In the genomic region with DNA sequence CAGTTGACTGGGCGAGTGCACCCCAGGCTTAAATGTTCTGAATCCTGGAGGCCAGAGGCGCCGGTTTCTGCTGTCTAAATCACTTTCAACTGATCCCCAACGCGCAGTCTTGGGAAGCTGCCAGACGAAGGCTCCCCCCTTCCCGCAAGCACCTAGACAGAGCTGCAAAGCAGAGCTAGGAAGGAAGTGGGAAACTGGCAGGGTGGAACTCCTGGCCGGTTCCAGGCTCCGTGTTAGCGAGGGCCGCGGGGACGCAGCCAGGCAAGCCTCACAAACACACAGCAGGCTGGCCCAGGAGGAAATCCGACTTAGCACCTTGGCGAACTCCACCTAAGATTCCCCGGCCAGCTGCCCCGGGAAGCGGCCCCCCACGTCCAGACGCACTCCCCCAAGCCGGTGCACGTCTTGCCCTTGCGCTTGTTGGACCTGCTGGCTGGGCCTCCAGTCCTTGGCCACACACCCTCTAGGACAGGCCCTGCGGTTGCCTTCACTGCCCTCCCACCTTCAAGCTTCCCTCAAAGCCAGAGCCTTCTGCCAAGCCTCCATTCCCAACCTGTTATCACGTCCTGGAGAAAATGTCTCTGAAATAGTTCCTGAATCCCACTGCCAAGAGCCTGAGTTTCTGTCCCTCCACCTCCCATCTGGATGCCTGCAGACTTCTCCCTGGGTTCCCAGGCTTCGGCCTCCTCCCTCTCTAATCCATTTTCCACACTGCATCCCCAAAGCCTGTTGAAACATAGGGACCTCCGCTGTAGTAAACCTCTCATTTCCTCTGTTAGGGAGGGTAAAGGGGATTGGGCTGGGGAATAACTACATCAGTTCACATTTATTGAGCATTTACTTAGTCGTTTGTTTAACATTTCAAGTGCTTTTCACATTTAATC, we compare ENCODE assay signal across 7 mouse cellular contexts.
A peak's percentile ranks its signal among the peaks of the same experiment; 100 is the strongest.
DNase-seq lines count a peak whose midpoint lies in the region; ATAC-seq and TF ChIP-seq lines count a peak whose summit lies in the region.

No protein-coding gene starts in this region.

- WGBS in forebrain, embryonic 15.5 days = 13% methylated on average over 28 of the region's 28 CpGs
- WGBS in midbrain, embryonic 10.5 days = 8% methylated on average over 28 of the region's 28 CpGs
- WGBS in stomach, postnatal 0 days = 25% methylated on average over 28 of the region's 28 CpGs

- TF ChIP-seq EP300 in stomach, postnatal 0 days (optimal IDR thresholded peaks at IDR 0.05) = no peak

- peak overlapping the region; percentile 32 for H3K4me3 ChIP-seq in forebrain, embryonic 15.5 days
- peak overlapping the region; percentile 49 for H3K4me3 ChIP-seq in midbrain, embryonic 10.5 days
- H3K4me3 ChIP-seq in stomach, postnatal 0 days (ENCODE audit: low read depth, low read length) = peak overlapping the region; percentile 18; the same call in 1 of the 2 replicates

- H3K27ac ChIP-seq in forebrain, embryonic 15.5 days (replicated peaks) = no peak overlapping the region
- peak overlapping the region; percentile 77 for H3K27ac ChIP-seq in midbrain, embryonic 10.5 days (replicated peaks)
- peak overlapping the region; percentile 50 for H3K27ac ChIP-seq in stomach, postnatal 0 days (replicated peaks)

- no peaks in the 10 kb centered on the region for H3K9me3 ChIP-seq in forebrain, embryonic 15.5 days
- H3K9me3 ChIP-seq in midbrain, embryonic 10.5 days (replicated peaks) = no peaks in the 10 kb centered on the region
- no peaks in the 10 kb centered on the region for H3K9me3 ChIP-seq in stomach, postnatal 0 days (ENCODE audit: control insufficient read depth, low read length)

- peak overlapping the region; percentile 58 for H3K4me2 ChIP-seq in forebrain, embryonic 15.5 days (replicated peaks)
- H3K4me2 ChIP-seq in stomach, postnatal 0 days (replicated peaks; ENCODE audit: low read depth) = peak overlapping the region; percentile 58

- peak; percentile 67 for ATAC-seq in cerebellum, adult (ENCODE audit: insufficient number of reproducible peaks, low FRiP score, low TSS enrichment)
- ATAC-seq in forebrain, embryonic 15.5 days (replicated peaks) = peak; percentile 80
- ATAC-seq in stomach, postnatal 0 days (ENCODE audit: low FRiP score, low TSS enrichment) = peak; percentile 65

- peaks cover 9% of the 10 kb centered on the region; the same call in 1 of the 2 replicates for H3K27me3 ChIP-seq in forebrain, embryonic 15.5 days
- H3K27me3 ChIP-seq in midbrain, embryonic 10.5 days (ENCODE audit: low read depth, poor library complexity, severe bottlenecking) = peaks cover 59% of the 10 kb centered on the region
- H3K27me3 ChIP-seq in stomach, postnatal 0 days (ENCODE audit: control insufficient read depth, insufficient read depth, low read length) = no peaks in the 10 kb centered on the region

- intact Hi-C loops in heart, postnatal 14 days (cut with DNase I) = loop anchor here (5.0 kb wide), 2 partner anchors 85 to 335 kb away; no protein-coding TSS in a partner anchor
- intact Hi-C loops in left cerebral cortex, postnatal 36 days (cut with DNase I) = no loop called here

- DNase-seq in ZHBTc4 (ENCODE audit: low read depth, low spot score) = peak; percentile 27
- DNase-seq in heart, postnatal 14 days = peak; percentile 61 to 63
- peak; percentile 26 to 51 for DNase-seq in left cerebral cortex, postnatal 36 days (ENCODE audit: low spot score in 2 of 2)
- peak; percentile 41 for DNase-seq in midbrain, embryonic 10.5 days (ENCODE audit: low spot score)
- no peak for DNase-seq in stomach, postnatal 0 days (ENCODE audit: low spot score)

- peaks cover 16% of the 10 kb centered on the region for H3K4me1 ChIP-seq in forebrain, embryonic 15.5 days
- H3K4me1 ChIP-seq in midbrain, embryonic 10.5 days = peaks cover 26% of the 10 kb centered on the region
- peaks cover 9% of the 10 kb centered on the region for H3K4me1 ChIP-seq in stomach, postnatal 0 days (replicated peaks; ENCODE audit: control insufficient read depth, insufficient read depth)

- H3K36me3 ChIP-seq in forebrain, embryonic 15.5 days = no peaks in the 10 kb centered on the region
- H3K36me3 ChIP-seq in midbrain, embryonic 10.5 days = 0 out of 2 replicates have a peak, but pooled peaks cover 5% of the 10 kb centered on the region
- no peaks in the 10 kb centered on the region; the same call in 1 of the 2 replicates for H3K36me3 ChIP-seq in stomach, postnatal 0 days (ENCODE audit: control insufficient read depth, insufficient read depth, low read length)

- H3K9ac ChIP-seq in forebrain, embryonic 15.5 days (replicated peaks) = peak overlapping the region; percentile 32
- peak overlapping the region; percentile 57 for H3K9ac ChIP-seq in stomach, postnatal 0 days (ENCODE audit: low read length)

- no peak for TF ChIP-seq CTCF in stomach, postnatal 0 days (IDR thresholded peaks at IDR 0.05; ENCODE audit: low read depth)
